Mouse (Mus musculus): ENCODE measurements around the gene Tesk1. TPM values are rescaled to one million over a fixed set of nuclear protein-coding genes. Genes with fewer than 3 reads are reported as not detected.
A peak's percentile ranks its signal among the peaks of the same experiment; 100 is the strongest.
"Not testable (repeated sequence)": the region's sequence is repeated elsewhere in the genome, so short reads cannot be mapped to it uniquely, and the experiment has no call there.

The Tesk1 gene
- total RNA-seq, 2 experiments from 2014 or later, result 0.23 to 0.84 TPM

DNA sequence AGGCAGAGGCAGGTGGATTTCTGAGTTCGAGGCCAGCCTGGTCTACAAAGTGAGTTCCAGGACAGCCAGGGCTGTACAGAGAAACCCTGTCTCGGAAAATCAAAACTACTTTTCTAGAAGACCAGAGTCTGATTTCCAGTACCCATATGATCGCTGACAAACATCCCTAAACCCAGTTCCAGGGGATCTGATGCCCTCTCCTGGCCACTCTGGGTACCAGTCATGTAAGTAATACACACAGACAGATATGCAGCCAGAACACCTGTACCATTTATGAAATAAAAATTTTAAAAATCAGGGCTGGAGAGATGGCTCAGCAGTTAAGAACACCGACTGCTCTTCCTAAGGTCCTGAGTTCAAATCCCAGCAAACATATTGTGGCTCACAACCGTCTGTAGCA, 43.9 kb downstream of the Tesk1 start:
- ATAC-seq (replicated peaks; ENCODE audit: low FRiP score, poor library complexity, severe bottlenecking), result not testable (repeated sequence)

DNA sequence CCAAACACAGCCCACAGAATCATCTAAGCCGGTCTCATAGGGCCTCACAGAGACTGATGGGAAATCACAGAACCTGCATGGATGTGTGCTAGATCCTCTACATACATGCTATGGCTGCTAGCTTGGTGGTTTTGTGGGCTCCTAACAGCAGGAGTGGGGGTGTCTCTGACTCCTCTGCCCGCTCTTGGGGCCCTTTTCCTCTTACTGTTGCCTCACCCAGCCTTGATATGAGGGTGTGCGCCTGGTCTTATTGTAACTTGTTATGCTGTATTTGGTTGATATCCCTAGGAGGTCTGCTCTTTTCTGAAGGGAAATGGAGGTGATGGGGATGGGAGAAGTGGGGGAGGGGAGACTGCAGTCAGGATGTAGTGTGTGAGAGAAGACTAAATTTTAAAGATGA, 47.9 kb downstream of the Tesk1 start:
- ATAC-seq (replicated peaks; ENCODE audit: low FRiP score, poor library complexity, severe bottlenecking), result no peak

DNA sequence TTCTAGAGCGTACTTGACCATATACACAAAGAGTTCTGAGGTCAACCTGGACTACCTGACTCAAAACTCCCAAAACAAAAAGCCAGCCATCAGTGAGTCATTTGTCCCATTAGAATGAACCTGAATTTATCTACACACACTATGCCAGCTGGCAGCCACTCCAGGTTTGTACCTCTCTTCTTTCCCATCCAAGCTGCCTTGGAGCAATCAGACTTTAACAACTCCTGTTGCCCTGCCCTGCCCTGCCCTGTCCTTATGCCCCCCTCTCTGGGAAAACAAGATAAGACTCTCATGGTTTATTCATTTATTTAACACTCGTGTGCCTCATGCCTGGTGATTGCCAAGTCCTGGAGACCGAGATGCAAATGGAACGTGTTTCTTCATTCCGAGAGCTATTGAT, 49.1 kb downstream of the Tesk1 start:
- peak; percentile 22 for ATAC-seq (replicated peaks; ENCODE audit: low FRiP score, poor library complexity, severe bottlenecking)

DNA sequence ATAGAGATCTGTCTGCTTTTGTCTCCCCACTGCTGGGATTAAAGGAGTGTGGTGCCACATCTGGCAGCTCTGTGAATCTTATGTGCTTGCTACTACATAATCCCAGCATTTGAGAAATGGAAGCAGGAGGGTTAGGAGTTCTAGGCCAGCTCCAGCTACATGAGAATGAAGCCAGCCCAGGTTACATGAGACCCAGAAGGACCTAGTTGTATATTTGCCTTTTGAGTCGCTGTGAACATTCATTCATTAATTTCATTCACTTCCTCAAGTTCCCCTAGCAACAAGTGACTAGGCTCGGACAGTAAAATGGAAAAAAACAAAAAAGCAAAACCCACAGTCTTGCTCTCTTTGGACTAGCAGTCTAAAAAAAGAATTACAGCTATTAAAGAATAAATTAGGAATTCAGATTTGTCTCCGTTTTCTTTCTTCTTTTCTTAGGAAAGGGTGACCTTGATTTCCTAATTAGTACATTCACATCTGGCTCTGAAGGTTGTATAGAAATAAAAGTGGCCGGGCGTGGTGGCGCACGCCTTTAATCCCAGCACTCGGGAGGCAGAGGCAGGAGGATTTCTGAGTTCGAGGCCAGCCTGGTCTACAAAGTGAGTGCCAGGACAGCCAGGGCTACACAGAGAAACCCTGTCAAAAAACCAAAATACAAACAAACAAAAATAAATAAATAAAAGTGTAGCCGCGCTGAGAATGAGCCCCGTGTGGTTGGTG, 50.5 kb downstream of the Tesk1 start:
- ATAC-seq (replicated peaks; ENCODE audit: low FRiP score, poor library complexity, severe bottlenecking), result no peak

DNA sequence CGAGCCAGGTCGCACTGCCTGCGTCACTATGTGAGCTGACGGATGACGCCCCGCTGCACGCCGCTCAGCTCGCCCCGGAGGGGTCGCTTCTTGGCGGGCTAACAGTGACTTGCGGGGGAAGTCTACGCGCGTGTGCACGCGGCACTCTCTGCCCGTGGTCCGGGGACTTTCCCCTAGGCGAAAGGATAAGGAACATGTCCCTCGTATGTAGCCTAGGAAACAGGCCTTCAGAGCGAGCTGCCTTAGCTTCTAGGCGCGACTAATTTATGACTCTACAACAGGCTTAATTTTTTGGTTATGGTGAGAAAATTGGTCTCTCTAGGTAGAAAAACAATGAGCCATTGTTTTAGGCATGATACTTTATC, 51.1 kb downstream of the Tesk1 start, which contains the start of gene Ccdc107:
Gene Ccdc107 (plus strand): TSS at position 80 of the 365 bp plus-strand sequence.
- peak; percentile 91 for ATAC-seq (replicated peaks; ENCODE audit: low FRiP score, poor library complexity, severe bottlenecking)

DNA sequence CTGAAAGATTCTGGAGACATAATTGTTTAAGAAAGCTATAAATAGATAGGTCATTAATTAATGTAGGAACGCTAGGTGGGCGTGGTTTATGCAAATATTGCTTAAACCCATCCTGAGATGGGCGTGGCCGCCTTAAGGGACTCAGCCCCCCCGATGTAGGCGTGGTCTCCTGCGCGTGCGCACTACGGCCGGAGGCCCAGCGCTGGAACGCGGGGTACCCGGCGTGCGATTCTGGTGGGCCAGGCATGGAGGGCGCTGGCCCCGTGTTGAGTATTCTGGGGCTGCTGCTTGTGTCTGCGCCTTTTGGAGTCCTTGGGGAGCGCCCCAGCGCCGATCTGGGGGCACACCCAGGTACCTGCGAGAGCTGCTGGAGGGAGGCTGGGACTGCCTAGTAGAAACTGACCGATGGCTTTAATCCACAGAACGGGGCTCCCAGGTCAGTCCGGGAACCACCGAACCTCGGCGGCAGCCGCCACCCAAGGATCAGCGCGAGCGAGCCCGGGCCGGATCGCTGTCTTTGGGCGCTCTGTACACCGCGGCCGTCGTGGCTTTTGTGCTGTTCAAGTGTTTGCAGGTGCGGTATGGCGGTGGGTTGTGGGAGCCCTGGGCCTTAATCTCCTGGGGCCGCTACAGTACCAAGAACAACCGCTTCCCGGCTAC, 51.6 kb downstream of the Tesk1 start:
- peak; percentile 81 for ATAC-seq (replicated peaks; ENCODE audit: low FRiP score, poor library complexity, severe bottlenecking)

DNA sequence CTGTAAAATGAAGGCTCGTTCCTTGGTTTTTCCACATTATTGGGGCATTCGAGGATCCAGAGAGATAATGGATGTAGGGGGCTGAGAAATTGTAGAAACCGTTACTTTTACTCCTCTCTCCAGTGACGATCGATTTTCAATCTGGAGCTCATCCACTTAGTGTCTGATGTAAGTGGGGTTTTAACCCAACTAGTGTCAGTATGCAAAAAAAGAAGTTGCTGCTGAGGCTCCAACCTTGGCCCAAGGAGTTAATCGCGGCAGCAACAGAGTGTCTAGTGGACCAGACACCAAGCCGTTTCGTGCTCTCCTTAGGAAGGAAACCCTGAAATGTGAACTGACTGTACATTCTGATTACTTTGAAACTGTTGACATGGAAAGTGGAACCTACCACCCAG, 52.1 kb downstream of the Tesk1 start:
- ATAC-seq (replicated peaks; ENCODE audit: low FRiP score, poor library complexity, severe bottlenecking), result no peak

DNA sequence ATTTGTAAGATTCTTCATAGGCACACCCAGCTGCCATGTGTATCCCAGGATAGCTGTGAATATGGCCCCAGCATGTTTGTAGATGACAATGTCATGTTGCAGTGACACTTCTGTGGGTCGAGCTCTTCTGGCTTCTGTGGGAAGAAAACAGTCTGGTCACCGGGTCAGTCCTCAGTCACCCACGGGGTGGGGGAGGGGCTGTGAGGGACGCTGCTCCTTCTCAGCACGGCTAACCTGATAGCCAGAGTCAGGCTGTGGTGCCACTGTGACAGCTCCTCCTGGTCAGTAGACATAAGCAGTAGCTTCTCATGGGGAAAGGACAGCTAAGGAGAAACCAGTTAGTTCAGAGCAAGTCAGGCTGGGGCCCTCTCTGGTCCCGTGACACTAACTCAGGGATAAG, 54.8 kb downstream of the Tesk1 start:
- ATAC-seq (replicated peaks; ENCODE audit: low FRiP score, poor library complexity, severe bottlenecking), result no peak

DNA sequence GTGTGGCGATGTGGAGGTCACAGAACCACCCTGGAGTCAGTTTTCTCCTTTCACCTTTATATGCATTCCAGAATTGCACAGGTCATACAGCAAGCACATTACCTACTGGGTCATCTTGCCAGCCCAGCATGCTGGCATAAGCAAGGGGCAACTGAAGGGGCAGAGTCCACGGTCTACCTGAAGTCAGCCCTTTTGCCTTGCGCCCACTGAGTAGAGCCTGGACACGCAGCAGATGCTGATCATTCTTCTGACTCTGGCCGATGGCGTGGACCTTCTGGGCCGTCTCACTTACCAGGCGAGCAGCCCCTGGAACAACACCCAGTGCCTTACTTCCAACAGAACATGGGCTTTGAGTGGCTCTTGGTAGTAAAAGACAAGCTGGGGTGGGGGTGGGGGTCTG, 55.7 kb downstream of the Tesk1 start:
- ATAC-seq (replicated peaks; ENCODE audit: low FRiP score, poor library complexity, severe bottlenecking), result no peak

Other genes with a start within 250 kb of the Tesk1 start
- gene Atp8b5, start 174.8 kb upstream of the Tesk1 start, total RNA-seq (2015; ENCODE audit: low replicate concordance), result not detected in 2 replicates
- gene Atp8b5, start 174.8 kb upstream of the Tesk1 start, total RNA-seq (2017; ENCODE audit: low replicate concordance), result not detected in 2 replicates
- not detected in 2 replicates for gene Rusc2, start 60.0 kb upstream of the Tesk1 start, total RNA-seq (2015; ENCODE audit: low replicate concordance)
- not detected in 2 replicates for gene Rusc2, start 60.0 kb upstream of the Tesk1 start, total RNA-seq (2017; ENCODE audit: low replicate concordance)
- gene Fam166b, start 12.8 kb upstream of the Tesk1 start, total RNA-seq (2015; ENCODE audit: low replicate concordance), result not detected in 2 replicates
- gene Fam166b, start 12.8 kb upstream of the Tesk1 start, total RNA-seq (2017; ENCODE audit: low replicate concordance), result not detected in 2 replicates
- 17.2 and 22.3 TPM in 2 replicates for gene Cd72, start 12.7 kb downstream of the Tesk1 start, total RNA-seq (2015; ENCODE audit: low replicate concordance)
- 23.1 and 23.5 TPM in 2 replicates for gene Cd72, start 12.7 kb downstream of the Tesk1 start, total RNA-seq (2017; ENCODE audit: low replicate concordance)
- not detected in 2 replicates for gene Sit1, start 41.8 kb downstream of the Tesk1 start, total RNA-seq (2015; ENCODE audit: low replicate concordance)
- gene Sit1, start 41.8 kb downstream of the Tesk1 start, total RNA-seq (2017; ENCODE audit: low replicate concordance), result 3.2 TPM in 1 of 2 replicates, not detected in the other
- gene Ccdc107, start 51.0 kb downstream of the Tesk1 start, total RNA-seq (2015; ENCODE audit: low replicate concordance), result 26.0 and 46.9 TPM in 2 replicates
- gene Ccdc107, start 51.0 kb downstream of the Tesk1 start, total RNA-seq (2017; ENCODE audit: low replicate concordance), result 38.5 and 41.1 TPM in 2 replicates
- 233 and 242 TPM in 2 replicates for gene Arhgef39, start 57.8 kb downstream of the Tesk1 start, total RNA-seq (2015; ENCODE audit: low replicate concordance)
- gene Arhgef39, start 57.8 kb downstream of the Tesk1 start, total RNA-seq (2017; ENCODE audit: low replicate concordance), result 202 and 213 TPM in 2 replicates
- 1.7 TPM in 1 of 2 replicates, not detected in the other for gene Car9, start 65.0 kb downstream of the Tesk1 start, total RNA-seq (2015; ENCODE audit: low replicate concordance)
- gene Car9, start 65.0 kb downstream of the Tesk1 start, total RNA-seq (2017; ENCODE audit: low replicate concordance), result not detected in 2 replicates
- gene Tpm2, start 81.8 kb downstream of the Tesk1 start, total RNA-seq (2015; ENCODE audit: low replicate concordance), result not detected in 2 replicates
- gene Tpm2, start 81.8 kb downstream of the Tesk1 start, total RNA-seq (2017; ENCODE audit: low replicate concordance), result not detected in 2 replicates
- 8.0 and 12.3 TPM in 2 replicates for gene Creb3, start 120.4 kb downstream of the Tesk1 start, total RNA-seq (2015; ENCODE audit: low replicate concordance)
- 9.6 and 45.0 TPM in 2 replicates for gene Creb3, start 120.4 kb downstream of the Tesk1 start, total RNA-seq (2017; ENCODE audit: low replicate concordance)
- gene Tln1, start 120.8 kb downstream of the Tesk1 start, total RNA-seq (2015; ENCODE audit: low replicate concordance), result 111 and 144 TPM in 2 replicates
- gene Tln1, start 120.8 kb downstream of the Tesk1 start, total RNA-seq (2017; ENCODE audit: low replicate concordance), result 643 and 746 TPM in 2 replicates
- 29.2 and 31.0 TPM in 2 replicates for gene Rgp1, start 136.8 kb downstream of the Tesk1 start, total RNA-seq (2015; ENCODE audit: low replicate concordance)
- gene Rgp1, start 136.8 kb downstream of the Tesk1 start, total RNA-seq (2017; ENCODE audit: low replicate concordance), result 10.1 and 32.7 TPM in 2 replicates
- 22.3 and 28.1 TPM in 2 replicates for gene Gba2, start 136.9 kb downstream of the Tesk1 start, total RNA-seq (2015; ENCODE audit: low replicate concordance)
- gene Gba2, start 136.9 kb downstream of the Tesk1 start, total RNA-seq (2017; ENCODE audit: low replicate concordance), result 23.5 and 32.1 TPM in 2 replicates
- not detected in 2 replicates for gene Msmp, start 142.6 kb downstream of the Tesk1 start, total RNA-seq (2015; ENCODE audit: low replicate concordance)
- gene Msmp, start 142.6 kb downstream of the Tesk1 start, total RNA-seq (2017; ENCODE audit: low replicate concordance), result not detected in 2 replicates
- gene Npr2, start 190.0 kb downstream of the Tesk1 start, total RNA-seq (2015; ENCODE audit: low replicate concordance), result 10.8 TPM in 1 of 2 replicates, not detected in the other
- 0.13 TPM in 1 of 2 replicates, not detected in the other for gene Npr2, start 190.0 kb downstream of the Tesk1 start, total RNA-seq (2017; ENCODE audit: low replicate concordance)
- not detected in 2 replicates for gene Spag8, start 211.7 kb downstream of the Tesk1 start, total RNA-seq (2015; ENCODE audit: low replicate concordance)
- 3.9 TPM in 1 of 2 replicates, not detected in the other for gene Spag8, start 211.7 kb downstream of the Tesk1 start, total RNA-seq (2017; ENCODE audit: low replicate concordance)
- 18.9 and 26.7 TPM in 2 replicates for gene Hint2, start 214.5 kb downstream of the Tesk1 start, total RNA-seq (2015; ENCODE audit: low replicate concordance)
- 6.5 and 12.0 TPM in 2 replicates for gene Hint2, start 214.5 kb downstream of the Tesk1 start, total RNA-seq (2017; ENCODE audit: low replicate concordance)
- 1.4 TPM in 1 of 2 replicates, not detected in the other for gene Tmem8b, start 227.0 kb downstream of the Tesk1 start, total RNA-seq (2015; ENCODE audit: low replicate concordance)
- gene Tmem8b, start 227.0 kb downstream of the Tesk1 start, total RNA-seq (2017; ENCODE audit: low replicate concordance), result 0.64 TPM in 1 of 2 replicates, not detected in the other
- not detected in 2 replicates for gene Fam221b, start 227.2 kb downstream of the Tesk1 start, total RNA-seq (2015; ENCODE audit: low replicate concordance)
- gene Fam221b, start 227.2 kb downstream of the Tesk1 start, total RNA-seq (2017; ENCODE audit: low replicate concordance), result 1.7 TPM in 1 of 2 replicates, not detected in the other